Mouse (Mus musculus): ENCODE measurements around the gene Lcor. TPM values are rescaled to one million over a fixed set of nuclear protein-coding genes. Genes with fewer than 3 reads are reported as not detected.

Gene Lcor
- polyA plus RNA-seq, 1 experiment from 2014 or later: 9.9 TPM

DNA sequence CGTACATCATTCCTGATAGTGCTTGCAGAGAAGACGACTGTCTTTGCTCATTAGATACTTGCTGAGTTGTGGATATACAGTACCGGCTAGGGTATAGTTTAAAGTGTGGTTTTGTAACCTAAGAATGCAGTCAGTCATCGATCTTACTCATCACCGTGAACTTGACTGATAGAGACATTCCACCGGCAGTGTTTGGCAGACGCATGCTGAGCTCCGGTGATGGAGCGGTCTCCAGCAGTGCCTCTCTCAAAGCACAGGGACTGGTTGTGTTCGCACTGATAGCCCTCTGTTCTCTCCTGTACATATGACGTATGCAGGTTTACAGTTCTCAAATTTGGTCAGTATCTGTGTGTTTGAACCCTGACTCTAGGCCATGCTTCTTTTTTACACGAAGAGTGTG, 109.4 kb downstream of the Lcor start:
- 56% methylated on average over 12 of the region's 12 CpGs for WGBS
- peak; percentile 21; the same call in 1 of the 2 replicates for ATAC-seq
- H3K27me3 ChIP-seq (replicated peaks; ENCODE audit: control insufficient read depth, insufficient read depth, low read length): no peaks in the 10 kb centered on the region
- H3K4me2 ChIP-seq (ENCODE audit: low read length): no peak overlapping the region
- H3K4me1 ChIP-seq (ENCODE audit: control insufficient read depth, insufficient read depth, low read depth, low read length): peaks cover 5% of the 10 kb centered on the region; the same call in 1 of the 2 replicates
- no peaks in the 10 kb centered on the region for H3K9me3 ChIP-seq (ENCODE audit: control insufficient read depth, low read length)
- H3K9ac ChIP-seq (ENCODE audit: low read depth, low read length): no peak overlapping the region
- no peak overlapping the region for H3K4me3 ChIP-seq (ENCODE audit: low read length)
- no peaks in the 10 kb centered on the region for H3K36me3 ChIP-seq (ENCODE audit: control insufficient read depth, insufficient read depth, low read length)
- H3K27ac ChIP-seq (ENCODE audit: low read depth, low read length): no peak overlapping the region

DNA sequence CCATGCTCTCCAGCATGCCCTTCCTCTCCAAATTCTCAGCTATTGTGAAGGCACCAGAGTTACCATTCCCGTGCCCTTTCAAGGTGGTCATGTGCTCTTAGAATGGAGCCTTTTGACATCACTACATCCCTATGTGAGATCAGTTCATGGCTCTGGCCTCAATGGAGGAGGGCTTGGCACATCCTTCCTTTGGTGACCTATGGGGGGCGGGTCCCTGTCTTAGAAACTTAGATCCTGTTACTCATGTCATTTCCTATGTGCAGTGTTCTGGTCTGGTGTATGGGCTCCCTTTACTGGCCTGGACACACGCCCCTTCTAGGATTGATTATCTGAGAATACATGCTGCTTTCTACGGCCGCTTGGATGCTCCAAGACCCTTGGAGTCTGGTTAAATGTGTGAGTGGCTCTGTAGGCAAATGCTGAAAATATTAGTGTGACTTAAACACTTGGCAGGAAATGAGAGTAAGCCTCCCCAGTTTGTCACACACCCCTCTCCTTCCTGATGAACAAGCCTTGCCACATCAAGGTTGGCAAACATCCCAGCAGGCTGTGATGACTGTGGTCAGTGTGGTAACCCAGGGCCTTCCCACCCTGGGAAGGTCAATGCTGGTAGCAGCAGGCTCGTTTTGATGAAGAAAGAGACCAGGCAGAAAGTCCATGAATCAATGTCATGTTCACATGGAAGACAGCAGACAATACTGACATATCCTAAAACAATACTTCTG, 114.9 kb downstream of the Lcor start:
- H3K4me3 ChIP-seq (ENCODE audit: low read length): no peak overlapping the region
- no peaks in the 10 kb centered on the region for H3K27me3 ChIP-seq (replicated peaks; ENCODE audit: control insufficient read depth, insufficient read depth, low read length)
- H3K36me3 ChIP-seq (ENCODE audit: control insufficient read depth, insufficient read depth, low read length): no peaks in the 10 kb centered on the region
- H3K27ac ChIP-seq (ENCODE audit: low read depth, low read length): no peak overlapping the region
- no peaks in the 10 kb centered on the region for H3K4me1 ChIP-seq (ENCODE audit: control insufficient read depth, insufficient read depth, low read depth, low read length)
- ATAC-seq: no peak
- H3K9me3 ChIP-seq (ENCODE audit: control insufficient read depth, low read length): no peaks in the 10 kb centered on the region
- no peak overlapping the region for H3K9ac ChIP-seq (ENCODE audit: low read depth, low read length)
- H3K4me2 ChIP-seq (ENCODE audit: low read length): no peak overlapping the region
- 74% methylated on average over 6 of the region's 6 CpGs for WGBS

DNA sequence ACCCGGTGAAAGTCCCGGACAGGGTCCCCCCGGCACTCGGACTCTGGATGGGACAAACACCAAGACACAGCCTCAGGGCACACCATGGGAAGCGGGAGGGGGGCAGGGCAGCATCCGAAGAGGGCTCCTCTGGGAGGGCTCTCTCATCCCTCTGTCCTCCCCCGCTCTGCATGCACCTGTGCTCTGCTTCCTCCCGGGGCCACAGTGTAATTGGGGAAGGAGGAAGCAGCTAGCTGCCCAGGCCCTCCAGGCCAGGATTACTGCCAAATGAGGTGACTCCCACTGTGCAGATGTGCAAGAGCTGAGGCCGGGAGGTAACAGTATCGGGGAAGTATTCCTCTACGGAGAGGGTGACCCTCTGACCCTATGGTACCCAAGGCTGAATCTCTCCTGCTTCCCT, 118.2 kb downstream of the Lcor start:
- H3K4me3 ChIP-seq (ENCODE audit: low read length): no peak overlapping the region
- H3K4me1 ChIP-seq (ENCODE audit: control insufficient read depth, insufficient read depth, low read depth, low read length): no peaks in the 10 kb centered on the region
- WGBS: 41% methylated on average over 10 of the region's 11 CpGs
- H3K9ac ChIP-seq (ENCODE audit: low read depth, low read length): no peak overlapping the region
- H3K36me3 ChIP-seq (ENCODE audit: control insufficient read depth, insufficient read depth, low read length): peaks cover 2% of the 10 kb centered on the region; the same call in 1 of the 2 replicates
- no peak overlapping the region for H3K27ac ChIP-seq (ENCODE audit: low read depth, low read length)
- ATAC-seq: 0 out of 2 replicates have a peak, but pooled peaks have one; percentile 3
- H3K9me3 ChIP-seq (ENCODE audit: control insufficient read depth, low read length): no peaks in the 10 kb centered on the region
- H3K4me2 ChIP-seq (ENCODE audit: low read length): no peak overlapping the region
- H3K27me3 ChIP-seq (replicated peaks; ENCODE audit: control insufficient read depth, insufficient read depth, low read length): no peaks in the 10 kb centered on the region

- Histone ChIP-seq H3K4me2 (ENCODE audit: low read length) (no peak overlapping the region), H3K9ac (ENCODE audit: low read depth, low read length) (no peak overlapping the region), H3K27me3 (replicated peaks; ENCODE audit: control insufficient read depth, insufficient read depth, low read length) (no peaks in the 10 kb centered on the region), H3K27ac (ENCODE audit: low read depth, low read length) (no peak overlapping the region), H3K4me1 (ENCODE audit: control insufficient read depth, insufficient read depth, low read depth, low read length) (no peaks in the 10 kb centered on the region), H3K36me3 (ENCODE audit: control insufficient read depth, insufficient read depth, low read length) (peaks cover 13% of the 10 kb centered on the region), H3K4me3 (ENCODE audit: low read length) (no peak overlapping the region), H3K9me3 (ENCODE audit: control insufficient read depth, low read length) (no peaks in the 10 kb centered on the region)
- ATAC-seq: no peak
- WGBS: 76% methylated on average over 10 of the region's 10 CpGs
Observed at GRCm38 (mm10) chr19:41606208-41606987, 124.0 kb downstream of the Lcor start.

DNA sequence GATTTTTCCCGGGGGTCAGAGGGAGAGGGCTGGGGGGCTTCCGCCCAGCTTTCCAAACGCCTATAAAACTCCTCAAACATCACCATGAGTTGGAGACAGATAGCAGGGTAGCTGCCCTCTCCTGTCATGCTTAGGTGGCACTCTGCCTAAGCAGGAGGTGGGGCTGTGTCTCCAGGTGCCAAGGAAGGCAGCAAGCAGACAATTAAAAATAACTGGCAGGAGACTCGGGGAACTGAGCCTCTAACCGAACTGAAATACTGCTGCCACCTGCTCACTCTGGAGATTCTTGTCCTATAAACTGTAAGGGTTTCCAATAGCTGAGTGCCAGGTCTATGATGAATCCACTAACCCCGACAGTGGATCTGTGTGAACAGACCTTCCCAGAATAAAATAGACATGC, 129.2 kb downstream of the Lcor start:
- WGBS: 63% methylated on average over 6 of the region's 6 CpGs
- no peak overlapping the region for H3K9ac ChIP-seq (ENCODE audit: low read depth, low read length)
- no peak for ATAC-seq

More for the DNA sequence above, 129.2 kb downstream of the Lcor start:
- Histone ChIP-seq H3K27ac (ENCODE audit: low read depth, low read length) (no peak overlapping the region), H3K9me3 (ENCODE audit: control insufficient read depth, low read length) (no peaks in the 10 kb centered on the region), H3K27me3 (replicated peaks; ENCODE audit: control insufficient read depth, insufficient read depth, low read length) (no peaks in the 10 kb centered on the region), H3K4me1 (ENCODE audit: control insufficient read depth, insufficient read depth, low read depth, low read length) (peaks cover 17% of the 10 kb centered on the region), H3K36me3 (ENCODE audit: control insufficient read depth, insufficient read depth, low read length) (peaks cover 7% of the 10 kb centered on the region), H3K4me2 (ENCODE audit: low read length) (no peak overlapping the region), H3K4me3 (ENCODE audit: low read length) (no peak overlapping the region)

Small RNA genes within 50 kb of the gene (microRNA-seq; reads per million reads assigned to microRNA genes)
- gene Mir8091: not detected

Other genes with a start within 250 kb of the Lcor start
- 80.3 and 89.3 TPM in 2 replicates for gene Tm9sf3, start 218.6 kb upstream of the Lcor start, polyA plus RNA-seq (2015; fragmentation: Nextera tagmentation; extraction: Ambion mirVana)
- 2.3 and 2.5 TPM in 2 replicates for gene Pik3ap1, start 97.5 kb upstream of the Lcor start, polyA plus RNA-seq (2015; fragmentation: Nextera tagmentation; extraction: Ambion mirVana)
- gene Gm340, start 99.7 kb downstream of the Lcor start, polyA plus RNA-seq (2015; fragmentation: Nextera tagmentation; extraction: Ambion mirVana): 1.6 and 1.7 TPM in 2 replicates

Measured in hindbrain, embryonic 16.5 days (tissue).